Mouse (Mus musculus): ENCODE data around the gene Nbeal1. TPM values are rescaled to one million over a fixed set of nuclear protein-coding genes. Genes with fewer than 3 reads are reported as not detected.
"Not testable (repeated sequence)": the region's sequence is repeated elsewhere in the genome, so short reads cannot be mapped to it uniquely, and the experiment has no call there.

The Nbeal1 gene
- 7.8 and 9.6 TPM in 2 replicates for polyA plus RNA-seq (2015; fragmentation: Nextera tagmentation; extraction: Ambion mirVana)

- peak within 1 kb of the TSS; percentile 84 for H3K9ac ChIP-seq
- no peaks in the 10 kb centered on the region for H3K27me3 ChIP-seq
- H3K4me3 ChIP-seq, result peak within 1 kb of the TSS; percentile 87
- peaks cover 9% of the 10 kb centered on the region for H3K4me1 ChIP-seq
- H3K36me3 ChIP-seq, result no peaks in the 10 kb centered on the region
- ATAC-seq (ENCODE audit: borderline replicate concordance, extremely low read depth, low FRiP score, low TSS enrichment), result peak; percentile 99
- under 1% methylated on average over 63 of the region's 74 CpGs for WGBS
- H3K27ac ChIP-seq, result peak within 1 kb of the TSS; percentile 98
- no peaks in the 10 kb centered on the region for H3K9me3 ChIP-seq
- peak within 1 kb of the TSS; percentile 59 for H3K4me2 ChIP-seq
Observed at GRCm38 (mm10) chr1:60179932-60180783, at the start of gene Nbeal1. TSS of gene Nbeal1 (plus strand) at chr1:60180599.

DNA sequence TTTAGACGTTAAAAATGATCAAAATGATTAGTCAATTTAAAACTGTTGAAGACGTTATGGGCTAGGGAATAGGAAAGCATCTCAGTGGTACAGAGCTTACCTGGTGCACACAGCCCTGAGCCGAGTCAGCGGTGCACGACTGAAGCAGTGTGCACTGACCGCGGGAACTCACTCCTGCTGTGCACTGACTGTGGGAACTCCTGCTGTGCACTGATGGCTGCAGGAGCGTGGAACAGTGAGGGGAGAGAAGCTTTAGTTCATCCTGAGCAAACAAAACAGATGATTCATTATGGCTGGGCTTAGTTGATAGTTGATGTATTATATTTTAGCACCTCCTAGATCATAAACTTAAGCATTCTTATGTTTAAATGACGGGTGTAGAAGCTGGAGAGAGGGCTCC, 43.1 kb upstream of the Nbeal1 start:
- no peaks in the 10 kb centered on the region for H3K27me3 ChIP-seq
- no peaks in the 10 kb centered on the region for H3K4me1 ChIP-seq
- 57% methylated on average over 9 of the region's 9 CpGs for WGBS
- H3K9ac ChIP-seq, result no peak overlapping the region
- H3K36me3 ChIP-seq, result no peaks in the 10 kb centered on the region
- H3K4me3 ChIP-seq, result no peak overlapping the region
- no peak for ATAC-seq (ENCODE audit: borderline replicate concordance, extremely low read depth, low FRiP score, low TSS enrichment)
- no peak overlapping the region for H3K27ac ChIP-seq
- H3K9me3 ChIP-seq, result no peaks in the 10 kb centered on the region
- H3K4me2 ChIP-seq, result no peak overlapping the region

DNA sequence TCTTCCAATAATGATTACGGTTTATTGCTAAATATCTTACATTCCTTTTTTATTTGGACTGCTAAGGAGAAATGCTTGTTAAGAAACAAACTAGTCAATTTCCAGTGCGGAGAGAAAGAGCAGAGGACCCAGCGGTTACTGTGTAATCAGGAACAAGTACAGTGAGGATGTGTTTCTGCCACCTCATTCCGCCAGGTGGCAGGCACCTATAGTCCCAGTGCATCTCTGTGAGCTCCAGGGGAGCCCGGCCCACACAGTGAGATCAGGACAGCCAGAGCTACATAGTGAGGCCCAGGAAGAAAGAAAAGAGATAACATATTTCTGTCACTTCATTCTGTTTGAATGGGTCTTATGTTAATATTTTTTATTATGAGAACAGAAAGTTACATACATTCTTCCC, 27.7 kb upstream of the Nbeal1 start:
- H3K4me2 ChIP-seq, result no peak overlapping the region
- no peak overlapping the region for H3K9ac ChIP-seq
- H3K9me3 ChIP-seq, result no peaks in the 10 kb centered on the region
- H3K27me3 ChIP-seq, result no peaks in the 10 kb centered on the region
- ATAC-seq (ENCODE audit: borderline replicate concordance, extremely low read depth, low FRiP score, low TSS enrichment), result no peak
- H3K4me1 ChIP-seq, result no peaks in the 10 kb centered on the region
- H3K4me3 ChIP-seq, result no peak overlapping the region
- H3K27ac ChIP-seq, result no peak overlapping the region
- H3K36me3 ChIP-seq, result no peaks in the 10 kb centered on the region
- WGBS, result 51% methylated on average over 5 of the region's 5 CpGs

DNA sequence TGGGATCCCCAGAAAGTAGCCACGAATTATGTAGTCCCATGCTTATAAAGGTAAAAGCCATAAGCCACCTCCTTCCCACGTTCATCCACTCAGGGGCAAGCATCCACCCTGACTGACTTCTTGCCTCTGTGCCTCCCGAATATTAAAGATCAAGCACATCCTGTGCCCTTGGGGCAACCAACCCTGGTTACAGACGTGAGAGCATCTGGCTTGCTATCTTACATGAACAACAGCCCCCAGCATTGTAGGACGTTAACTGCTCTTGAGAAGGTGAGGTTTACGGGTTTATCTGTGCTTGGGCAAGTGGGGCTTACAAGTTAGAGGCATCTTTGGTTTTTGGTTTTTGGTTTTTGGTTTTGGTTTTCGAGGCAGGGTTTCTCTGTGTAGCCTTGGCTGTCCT, 23.7 kb upstream of the Nbeal1 start:
- no peaks in the 10 kb centered on the region for H3K9me3 ChIP-seq
- no peak overlapping the region for H3K4me2 ChIP-seq
- no peak overlapping the region for H3K27ac ChIP-seq
- H3K9ac ChIP-seq, result no peak overlapping the region
- no peaks in the 10 kb centered on the region for H3K4me1 ChIP-seq
- no peak overlapping the region for H3K4me3 ChIP-seq
- no peaks in the 10 kb centered on the region for H3K36me3 ChIP-seq
- no peak for ATAC-seq (ENCODE audit: borderline replicate concordance, extremely low read depth, low FRiP score, low TSS enrichment)
- WGBS, result 81% methylated on average over 7 of the region's 7 CpGs
- no peaks in the 10 kb centered on the region for H3K27me3 ChIP-seq

DNA sequence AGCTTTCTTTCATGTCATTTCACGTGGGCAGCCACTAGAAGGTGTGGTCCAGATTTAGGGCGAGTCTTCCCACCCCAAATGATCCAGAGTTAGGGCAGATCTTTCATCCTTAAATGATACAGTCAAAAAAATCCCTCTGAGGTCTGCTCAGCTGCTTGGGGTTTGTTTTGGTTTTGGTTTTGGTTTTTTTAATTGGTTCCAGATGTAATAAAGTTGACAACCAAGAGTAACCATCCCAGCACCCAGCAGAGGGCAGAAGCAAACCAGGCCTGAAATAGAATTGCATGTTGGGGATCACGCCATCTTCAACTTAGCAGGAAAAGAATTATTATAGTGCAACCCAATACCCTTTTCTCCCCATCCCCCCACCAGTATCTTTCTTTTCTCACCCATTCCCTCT, 22.0 kb upstream of the Nbeal1 start:
- Histone ChIP-seq H3K4me1 (no peaks in the 10 kb centered on the region), H3K36me3 (no peaks in the 10 kb centered on the region), H3K4me2 (no peak overlapping the region), H3K27me3 (no peaks in the 10 kb centered on the region), H3K27ac (no peak overlapping the region), H3K9ac (no peak overlapping the region), H3K9me3 (no peaks in the 10 kb centered on the region), H3K4me3 (no peak overlapping the region)
- 45% methylated on average over 3 of the region's 3 CpGs for WGBS
- ATAC-seq (ENCODE audit: borderline replicate concordance, extremely low read depth, low FRiP score, low TSS enrichment), result no peak

DNA sequence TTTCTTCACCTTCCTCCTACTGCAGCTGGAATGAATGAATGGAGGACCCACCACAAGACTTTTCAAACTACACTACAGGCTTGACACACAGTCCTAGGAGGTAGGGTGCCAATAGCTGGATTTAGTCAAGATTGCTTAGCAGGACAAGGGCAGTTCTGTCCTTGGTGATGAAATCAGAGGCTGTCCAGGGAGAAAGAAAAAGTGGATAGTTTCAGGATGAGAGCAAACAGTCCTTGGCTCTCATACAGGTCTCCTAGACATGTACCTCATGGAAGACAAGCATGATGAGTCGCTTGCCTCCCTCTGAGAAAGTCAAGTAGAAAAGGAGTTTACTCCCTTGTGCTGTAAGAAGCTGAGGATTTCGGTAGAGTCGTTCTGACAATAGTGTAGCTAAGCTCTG, 16.7 kb upstream of the Nbeal1 start:
- Histone ChIP-seq H3K9ac (no peak overlapping the region), H3K4me1 (no peaks in the 10 kb centered on the region), H3K27me3 (no peaks in the 10 kb centered on the region), H3K4me2 (no peak overlapping the region), H3K4me3 (no peak overlapping the region), H3K9me3 (no peaks in the 10 kb centered on the region), H3K36me3 (no peaks in the 10 kb centered on the region), H3K27ac (no peak overlapping the region)
- ATAC-seq (ENCODE audit: borderline replicate concordance, extremely low read depth, low FRiP score, low TSS enrichment), result no peak
- WGBS, result 84% methylated on average over 3 of the region's 3 CpGs

DNA sequence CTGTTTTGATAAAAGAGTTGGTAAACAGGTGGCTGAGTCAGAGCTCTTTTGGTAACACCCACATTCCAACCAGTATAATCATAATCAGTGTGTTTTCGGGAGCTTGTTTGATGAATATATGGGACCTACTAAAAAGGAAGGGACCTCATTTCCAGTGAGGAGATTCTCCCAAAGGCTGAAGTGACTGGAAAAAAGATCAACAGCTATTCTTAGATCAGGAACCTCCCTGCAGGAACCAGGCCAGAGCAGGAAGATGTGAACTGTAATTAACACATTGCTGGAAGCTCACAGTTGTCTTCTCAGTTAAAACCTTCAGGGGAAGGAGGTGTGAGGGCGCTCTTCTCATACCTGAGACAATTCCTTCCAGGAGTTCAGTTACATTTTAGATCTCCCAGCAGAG, 10.8 kb upstream of the Nbeal1 start:
- H3K9ac ChIP-seq, result no peak overlapping the region
- H3K36me3 ChIP-seq, result no peaks in the 10 kb centered on the region
- no peaks in the 10 kb centered on the region for H3K9me3 ChIP-seq
- no peaks in the 10 kb centered on the region for H3K4me1 ChIP-seq
- no peak overlapping the region for H3K4me2 ChIP-seq
- no peak overlapping the region for H3K4me3 ChIP-seq
- H3K27me3 ChIP-seq, result no peaks in the 10 kb centered on the region
- no peak overlapping the region for H3K27ac ChIP-seq
- 66% methylated on average over 2 of the region's 2 CpGs for WGBS
- no peak for ATAC-seq (ENCODE audit: borderline replicate concordance, extremely low read depth, low FRiP score, low TSS enrichment)

DNA sequence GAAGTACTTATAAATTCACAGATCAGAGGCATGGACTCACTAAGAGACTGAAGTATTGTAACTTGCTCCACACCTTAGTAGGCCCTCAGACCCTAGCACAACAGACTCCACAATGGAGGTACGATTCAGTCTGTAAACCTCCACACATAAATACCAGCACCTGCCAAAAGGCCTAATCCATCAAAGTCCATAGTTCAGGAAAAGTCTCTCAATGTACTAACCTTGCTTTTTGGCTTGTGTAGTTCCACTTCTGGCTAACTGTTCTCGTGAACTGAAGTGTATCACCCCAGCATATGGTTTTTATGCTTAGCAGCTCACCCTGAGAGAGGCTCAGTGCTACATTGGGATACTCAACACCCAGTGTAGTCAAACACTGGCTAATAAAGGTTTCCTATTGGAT, 10.1 kb upstream of the Nbeal1 start:
- no peaks in the 10 kb centered on the region for H3K4me1 ChIP-seq
- no peaks in the 10 kb centered on the region for H3K36me3 ChIP-seq
- H3K4me3 ChIP-seq, result no peak overlapping the region
- no peaks in the 10 kb centered on the region for H3K9me3 ChIP-seq
- H3K27ac ChIP-seq, result no peak overlapping the region
- no peak for ATAC-seq (ENCODE audit: borderline replicate concordance, extremely low read depth, low FRiP score, low TSS enrichment)
- H3K4me2 ChIP-seq, result no peak overlapping the region
- WGBS, result 56% methylated on average over 2 of the region's 2 CpGs
- no peak overlapping the region for H3K9ac ChIP-seq
- H3K27me3 ChIP-seq, result no peaks in the 10 kb centered on the region

- Histone ChIP-seq H3K9ac (no peak overlapping the region), H3K4me3 (no peak overlapping the region), H3K36me3 (no peaks in the 10 kb centered on the region), H3K4me2 (no peak overlapping the region), H3K9me3 (no peaks in the 10 kb centered on the region), H3K4me1 (no peaks in the 10 kb centered on the region), H3K27ac (no peak overlapping the region), H3K27me3 (no peaks in the 10 kb centered on the region)
- ATAC-seq (ENCODE audit: borderline replicate concordance, extremely low read depth, low FRiP score, low TSS enrichment), result no peak
- 81% methylated on average over 3 of the region's 3 CpGs for WGBS
Observed at GRCm38 (mm10) chr1:60173119-60173518, 7.3 kb upstream of the Nbeal1 start.

DNA sequence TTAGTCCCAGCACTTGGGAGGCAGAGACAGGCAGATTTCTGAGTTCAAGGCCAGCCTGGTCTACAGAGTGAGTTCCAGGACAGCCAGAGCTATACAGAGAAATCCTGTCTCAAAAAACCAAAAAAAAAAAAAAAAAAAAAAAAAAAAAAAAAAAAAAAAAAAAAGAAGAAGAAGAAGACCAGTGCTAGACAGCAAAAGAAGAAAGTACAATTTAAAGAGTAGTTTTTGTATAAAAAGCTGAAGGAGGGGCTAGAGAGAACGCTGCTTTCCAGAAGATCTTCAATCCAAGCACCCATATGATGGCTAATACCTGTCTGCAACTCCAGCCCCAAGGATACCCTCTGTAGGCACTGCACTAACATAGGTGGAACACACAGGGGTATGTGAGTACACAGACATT, 2.6 kb upstream of the Nbeal1 start:
- H3K4me2 ChIP-seq; H3K27ac ChIP-seq; H3K4me3 ChIP-seq; H3K27me3 ChIP-seq; H3K9me3 ChIP-seq; H3K9ac ChIP-seq; H3K36me3 ChIP-seq; H3K4me1 ChIP-seq; ATAC-seq (ENCODE audit: borderline replicate concordance, extremely low read depth, low FRiP score, low TSS enrichment): not testable (repeated sequence)
- WGBS, result 72% methylated on average over 1 of the region's 1 CpGs

- H3K27ac ChIP-seq, result peak overlapping the region; percentile 68
- 18% methylated on average over 4 of the region's 4 CpGs for WGBS
- ATAC-seq (ENCODE audit: borderline replicate concordance, extremely low read depth, low FRiP score, low TSS enrichment), result no peak
Observed at GRCm38 (mm10) chr1:60179376-60179775, 1.0 kb upstream of the Nbeal1 start.

DNA sequence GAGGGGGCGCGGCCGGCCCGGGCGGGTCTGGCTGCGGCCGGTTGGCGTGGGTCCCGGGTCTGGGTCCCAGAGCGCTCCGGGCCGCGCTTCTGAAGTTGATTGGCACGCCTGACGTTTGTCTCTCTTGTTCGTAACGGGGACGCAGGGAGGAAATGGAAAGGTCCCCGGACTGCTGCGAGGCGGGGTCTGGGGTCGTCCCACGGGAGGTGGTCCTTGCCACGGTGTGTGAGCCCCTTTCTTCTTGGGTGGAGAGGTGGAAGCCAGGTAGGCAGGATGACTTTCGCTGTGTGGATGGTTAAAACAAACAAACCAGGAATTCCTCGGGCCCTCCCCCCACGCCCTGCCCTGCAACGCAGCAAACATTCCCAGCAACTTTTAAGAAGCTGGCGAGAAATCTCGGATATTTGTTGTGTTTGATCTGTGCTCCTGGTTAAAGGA, 404 bp downstream of the Nbeal1 start:
- ATAC-seq (ENCODE audit: borderline replicate concordance, extremely low read depth, low FRiP score, low TSS enrichment), result peak; percentile 87
- peaks cover 9% of the 10 kb centered on the region for H3K4me1 ChIP-seq
- no peaks in the 10 kb centered on the region for H3K27me3 ChIP-seq
- H3K36me3 ChIP-seq, result no peaks in the 10 kb centered on the region
- H3K9ac ChIP-seq, result peak overlapping the region; percentile 84
- WGBS, result 0% methylated on average over 30 of the region's 30 CpGs
- H3K9me3 ChIP-seq, result no peaks in the 10 kb centered on the region
- peak overlapping the region; percentile 87 for H3K4me3 ChIP-seq
- H3K27ac ChIP-seq, result peak overlapping the region; percentile 98
- peak overlapping the region; percentile 59 for H3K4me2 ChIP-seq

More at GRCm38 (mm10) chr1:60179376-60179775, 1.0 kb upstream of the Nbeal1 start:
- no peaks in the 10 kb centered on the region for H3K27me3 ChIP-seq
- H3K9ac ChIP-seq, result peak overlapping the region; percentile 48
- no peaks in the 10 kb centered on the region for H3K9me3 ChIP-seq
- H3K4me3 ChIP-seq, result peak overlapping the region; percentile 87
- no peaks in the 10 kb centered on the region for H3K36me3 ChIP-seq
- peaks cover 9% of the 10 kb centered on the region for H3K4me1 ChIP-seq
- H3K4me2 ChIP-seq, result peak overlapping the region; percentile 59

All from lung, embryonic 15.5 days (tissue).